Comparison of ENCODE assay signal across 25 mouse cellular contexts in genomic region chr12:79492175-79492574, GRCm38 (mm10).
DNase-seq lines count a peak whose midpoint lies in the region; ATAC-seq and TF ChIP-seq lines count a peak whose summit lies in the region.
"Had no signal": no experiment of that assay in that cellular context is flagged by ENCODE, and none has a peak within 500 bp of the region (broad histone marks: within the 10 kb centered on the region; RNA-seq: fewer than 3 reads in every experiment).

No protein-coding gene starts in this region.

- ATAC-seq in frontal cortex, adult (ENCODE audit: low TSS enrichment), result peak; percentile 72; the same call in 1 of the 2 replicates
- no peak for ATAC-seq in hindbrain, postnatal 0 days
- ATAC-seq in monocyte, adult 5-6 weeks (replicated peaks; ENCODE audit: insufficient number of reproducible peaks, low FRiP score, low TSS enrichment, poor library complexity, severe bottlenecking), result no peak
- ATAC-seq: forebrain, embryonic 15.5 days; intestine, postnatal 0 days; midbrain, embryonic 15.5 days; Patski had no signal

- H3K9ac ChIP-seq in hindbrain, postnatal 0 days (replicated peaks; ENCODE audit: low read length), result no peak overlapping the region
- H3K9ac ChIP-seq: forebrain, embryonic 15.5 days; liver, embryonic 15.5 days; lung, embryonic 14.5 days; midbrain, embryonic 15.5 days; neural tube, embryonic 12.5 days had no signal

- TF ChIP-seq CTCF in hindbrain, postnatal 0 days (IDR thresholded peaks at IDR 0.05; ENCODE audit: low read depth), result no peak

- no peaks in the 10 kb centered on the region for H3K4me1 ChIP-seq in hindbrain, postnatal 0 days (ENCODE audit: insufficient read depth, low read length)
- H3K4me1 ChIP-seq: forebrain, embryonic 10.5 days; hindbrain, embryonic 10.5 days; liver, embryonic 15.5 days; midbrain, embryonic 15.5 days; neural tube, embryonic 12.5 days had no signal

- WGBS in hindbrain, postnatal 0 days, result 92% methylated on average over 4 of the region's 4 CpGs

- no peak overlapping the region for H3K4me2 ChIP-seq in hindbrain, postnatal 0 days (ENCODE audit: low read depth, low read length)
- H3K4me2 ChIP-seq: forebrain, embryonic 15.5 days; liver, embryonic 15.5 days; lung, embryonic 14.5 days; midbrain, embryonic 15.5 days; neural tube, embryonic 12.5 days had no signal

- no peaks in the 10 kb centered on the region for H3K9me3 ChIP-seq in hindbrain, postnatal 0 days (ENCODE audit: low read length)
- H3K9me3 ChIP-seq: forebrain, embryonic 15.5 days; hindbrain, embryonic 10.5 days; liver, embryonic 15.5 days; midbrain, embryonic 15.5 days; neural tube, embryonic 12.5 days had no signal

- H3K4me3 ChIP-seq in hindbrain, postnatal 0 days (ENCODE audit: low read length), result no peak overlapping the region
- H3K4me3 ChIP-seq: forebrain, embryonic 10.5 days; forebrain, embryonic 15.5 days; hindbrain, embryonic 10.5 days; liver, embryonic 15.5 days; midbrain, embryonic 15.5 days; neural tube, embryonic 12.5 days had no signal

- no peaks in the 10 kb centered on the region for H3K27me3 ChIP-seq in hindbrain, postnatal 0 days (ENCODE audit: insufficient read depth, low read length)
- H3K27me3 ChIP-seq: forebrain, embryonic 15.5 days; liver, embryonic 15.5 days; midbrain, embryonic 15.5 days; neural tube, embryonic 12.5 days; Patski had no signal

- no peak overlapping the region for H3K27ac ChIP-seq in hindbrain, postnatal 0 days
- H3K27ac ChIP-seq: forebrain, embryonic 10.5 days; forebrain, embryonic 15.5 days; hindbrain, embryonic 10.5 days; liver, embryonic 15.5 days; midbrain, embryonic 15.5 days; neural tube, embryonic 12.5 days had no signal

- H3K36me3 ChIP-seq in hindbrain, postnatal 0 days (ENCODE audit: insufficient read depth, low read length), result no peaks in the 10 kb centered on the region
- H3K36me3 ChIP-seq: forebrain, embryonic 10.5 days; forebrain, embryonic 15.5 days; hindbrain, embryonic 10.5 days; liver, embryonic 15.5 days; midbrain, embryonic 15.5 days; neural tube, embryonic 12.5 days had no signal

- DNase-seq in frontal cortex, postnatal 14 days (ENCODE audit: low spot score in 2 of 2), result no peak
- peak; percentile 26 for DNase-seq in MN1 (ENCODE audit: low spot score)
- peak; percentile 21 for DNase-seq in induced T-regulatory cell, adult 2 months (ENCODE audit: low read depth)
- peak; percentile 34 for DNase-seq in telencephalon, adult 2 months (ENCODE audit: low read depth, low spot score)
- no peak for DNase-seq in hindbrain, postnatal 0 days (ENCODE audit: low spot score)
- DNase-seq: adrenal gland, postnatal 25 days; cerebellum, adult 18-20 months; cerebellum, postnatal 10 days; heart, postnatal 14 days; kidney, adult 9 months; kidney, postnatal 10 days; lung, embryonic 14.5 days; lung, postnatal 14 days; right cerebral cortex, postnatal 25 days; thymus, postnatal 4 days had no signal

Comparison
In these comparisons a context has a peak if more than half of its experiments do, and no peak if none do; other contexts are left out.
1. DNase-seq: peak in MN1 (single experiment), induced T-regulatory cell, adult 2 months (single experiment) and telencephalon, adult 2 months (single experiment); none in frontal cortex, postnatal 14 days (0 of 2) and hindbrain, postnatal 0 days (single experiment).